Mouse (Mus musculus) forebrain, embryonic 10.5 days (tissue): ENCODE results near the gene Cacna1b. TPM values are rescaled to one million over a fixed set of nuclear protein-coding genes. Genes with fewer than 3 reads are reported as not detected.

Experiments
- DNase-seq: peaks from one replicate; pipeline ENCODE4 v3.0.0-alpha.2; 2017; ENCODE audit warnings: low spot score; ENCODE audit errors: extremely low spot score
- H3K27ac ChIP-seq: fragments of 300-500 bp; sonication (generic); 2 replicates; pipeline ENCODE4 v1.5.1; 2016; ENCODE audit warnings: mild to moderate bottlenecking
- H3K27me3 ChIP-seq: fragments of 300-500 bp; sonication (generic); 2 replicates; pipeline ENCODE4 v1.6.1; 2016; ENCODE audit warnings: mild to moderate bottlenecking; ENCODE audit not compliant: poor library complexity, severe bottlenecking
- H3K36me3 ChIP-seq: fragments of 300-500 bp; sonication (generic); replicated peaks from 2 replicates; pipeline ENCODE4 v1.6.1; 2016; ENCODE audit warnings: mild to moderate bottlenecking, moderate library complexity
- H3K4me1 ChIP-seq: fragments of 300-500 bp; sonication (generic); 2 replicates; pipeline ENCODE4 v1.6.1; 2016
- H3K4me3 ChIP-seq: fragments of 300-500 bp; sonication (generic); 2 replicates; pipeline ENCODE4 v1.5.1; 2016; ENCODE audit warnings: mild to moderate bottlenecking, moderate library complexity
- H3K9me3 ChIP-seq: fragments of 300-500 bp; sonication (generic); 2 replicates; pipeline ENCODE4 v1.6.1; 2016; ENCODE audit warnings: mild to moderate bottlenecking, moderate library complexity
- WGBS: fragments of 180-500 bp; shearing (Covaris S2); methylation state at CpG from one replicate; pipeline ENCODE4 v1.1.7; 2016; 5-methylcytosine and 5-hydroxymethylcytosine counted together
- polyA plus RNA-seq: library from polyadenylated mRNA; unstranded; fragments of >200 nt; fragmentation: Nextera tagmentation; extraction: Ambion mirVana; gene quantifications from 2 replicates; pipeline ENCODE4 v1.2.1, GENCODE M21; 2016

The Cacna1b gene
- polyA plus RNA-seq, 1 experiment from 2014 or later = 1.8 TPM

GRCm38 (mm10) chr2:24762446-24762960 is 449 bp downstream of the Cacna1b start:
- under 1% methylated on average over 52 of the region's 52 CpGs for WGBS

DNA sequence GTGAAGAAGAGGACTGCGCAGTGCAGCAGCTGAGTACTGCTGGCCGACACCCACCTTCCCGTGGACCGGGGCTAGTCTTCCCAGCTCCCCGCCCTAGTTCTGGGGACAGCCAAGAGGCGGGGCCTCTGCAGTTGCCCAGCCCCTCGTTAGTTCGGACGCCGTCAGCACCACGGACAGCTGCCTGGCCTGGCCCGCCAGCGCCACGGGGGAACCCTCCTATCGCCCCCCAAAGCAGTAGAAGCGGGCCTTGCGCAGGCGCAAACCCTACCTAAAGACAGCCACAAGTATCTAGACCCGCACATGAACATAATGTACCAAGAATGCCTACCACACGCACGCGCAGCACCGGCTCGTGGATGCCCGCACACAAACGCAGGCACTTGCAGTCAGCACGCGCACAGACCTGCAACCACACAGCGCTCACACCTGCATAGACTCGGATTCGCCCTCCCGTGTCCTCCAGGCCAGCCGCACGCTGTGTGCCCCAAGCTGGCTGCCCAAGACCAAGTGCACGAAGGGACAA is 968 bp downstream of the Cacna1b start:
- peak; percentile 77 for DNase-seq
- Histone ChIP-seq H3K27me3 (peaks cover 35% of the 10 kb centered on the region), H3K27ac (no peak overlapping the region), H3K36me3 (no peaks in the 10 kb centered on the region), H3K4me1 (peaks cover 19% of the 10 kb centered on the region), H3K4me3 (peak overlapping the region; percentile 69), H3K9me3 (no peaks in the 10 kb centered on the region)
- WGBS = under 1% methylated on average over 35 of the region's 35 CpGs

More at GRCm38 (mm10) chr2:24762446-24762960, 449 bp downstream of the Cacna1b start:
- no peaks in the 10 kb centered on the region for H3K9me3 ChIP-seq
- peak overlapping the region; percentile 69 for H3K4me3 ChIP-seq
- H3K27me3 ChIP-seq = peaks cover 35% of the 10 kb centered on the region
- DNase-seq = peak; percentile 29
- H3K36me3 ChIP-seq = no peaks in the 10 kb centered on the region
- peak overlapping the region; percentile 45 for H3K27ac ChIP-seq
- peaks cover 19% of the 10 kb centered on the region for H3K4me1 ChIP-seq

DNA sequence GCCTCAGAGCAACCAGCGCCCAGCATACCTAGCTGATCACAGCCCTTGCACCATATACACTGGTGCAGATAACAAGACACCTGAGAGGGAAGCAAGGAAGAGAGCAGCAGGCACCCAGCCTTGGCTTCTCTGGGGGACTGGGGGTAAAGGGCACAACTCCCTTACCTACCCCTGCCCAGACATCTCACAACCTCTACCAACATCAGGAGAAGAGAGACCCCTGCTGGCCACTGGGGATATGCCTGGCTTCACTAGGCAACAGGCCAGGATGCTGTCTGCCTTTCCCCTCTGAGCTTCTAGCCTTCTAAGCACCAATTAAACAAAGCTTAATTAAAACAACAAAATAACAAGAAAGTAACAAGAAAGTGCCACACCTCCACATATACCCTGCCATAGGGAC is 7.7 kb downstream of the Cacna1b start:
- Histone ChIP-seq H3K9me3 (no peaks in the 10 kb centered on the region), H3K36me3 (no peaks in the 10 kb centered on the region), H3K4me1 (no peaks in the 10 kb centered on the region), H3K27ac (no peak overlapping the region), H3K27me3 (no peaks in the 10 kb centered on the region), H3K4me3 (no peak overlapping the region)
- WGBS = 92% methylated on average over 1 of the region's 1 CpGs
- DNase-seq = peak; percentile 54

GRCm38 (mm10) chr2:24752599-24752998 is 10.4 kb downstream of the Cacna1b start:
- no peaks in the 10 kb centered on the region for H3K4me1 ChIP-seq
- 62% methylated on average over 4 of the region's 4 CpGs for whole genome bisulfite sequencing
- DNase-seq = no peak

GRCm38 (mm10) chr2:24750051-24750450 is 12.9 kb downstream of the Cacna1b start:
- no peak overlapping the region for H3K27ac ChIP-seq
- DNase-seq = no peak
- H3K4me1 ChIP-seq = no peaks in the 10 kb centered on the region
- no peaks in the 10 kb centered on the region for H3K9me3 ChIP-seq
- no peak overlapping the region for H3K4me3 ChIP-seq
- H3K27me3 ChIP-seq = no peaks in the 10 kb centered on the region
- H3K36me3 ChIP-seq = no peaks in the 10 kb centered on the region
- WGBS = 71% methylated on average over 3 of the region's 3 CpGs

More at GRCm38 (mm10) chr2:24752599-24752998, 10.4 kb downstream of the Cacna1b start:
- Histone ChIP-seq H3K9me3 (no peaks in the 10 kb centered on the region), H3K4me3 (no peak overlapping the region), H3K27ac (no peak overlapping the region), H3K36me3 (no peaks in the 10 kb centered on the region), H3K27me3 (no peaks in the 10 kb centered on the region)

DNA sequence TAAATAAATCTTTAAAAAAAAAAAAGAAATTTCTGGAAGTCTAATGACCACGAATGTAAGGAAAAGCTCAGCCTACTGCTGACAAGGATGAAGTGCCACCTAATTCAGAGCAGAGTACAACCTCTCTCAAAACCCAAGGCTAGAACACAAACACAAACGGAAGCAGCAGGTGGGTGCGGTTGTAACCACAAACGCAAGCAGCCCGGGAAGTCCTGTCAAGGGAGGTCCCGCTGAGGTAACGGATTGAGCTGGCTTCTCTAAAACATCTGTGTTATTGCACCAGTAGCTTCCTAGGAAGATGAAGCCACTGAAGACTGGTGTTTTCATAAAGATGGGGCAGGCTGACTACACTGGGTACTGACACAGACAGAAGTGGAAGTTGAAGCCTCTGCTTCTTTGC is 15.1 kb downstream of the Cacna1b start:
- no peak for DNase-seq
- no peaks in the 10 kb centered on the region for H3K36me3 ChIP-seq
- no peaks in the 10 kb centered on the region for H3K27me3 ChIP-seq
- 86% methylated on average over 7 of the region's 7 CpGs for WGBS
- no peak overlapping the region for H3K27ac ChIP-seq
- H3K4me1 ChIP-seq = peaks cover 7% of the 10 kb centered on the region; the same call in 1 of the 2 replicates
- no peak overlapping the region for H3K4me3 ChIP-seq
- H3K9me3 ChIP-seq = no peaks in the 10 kb centered on the region

DNA sequence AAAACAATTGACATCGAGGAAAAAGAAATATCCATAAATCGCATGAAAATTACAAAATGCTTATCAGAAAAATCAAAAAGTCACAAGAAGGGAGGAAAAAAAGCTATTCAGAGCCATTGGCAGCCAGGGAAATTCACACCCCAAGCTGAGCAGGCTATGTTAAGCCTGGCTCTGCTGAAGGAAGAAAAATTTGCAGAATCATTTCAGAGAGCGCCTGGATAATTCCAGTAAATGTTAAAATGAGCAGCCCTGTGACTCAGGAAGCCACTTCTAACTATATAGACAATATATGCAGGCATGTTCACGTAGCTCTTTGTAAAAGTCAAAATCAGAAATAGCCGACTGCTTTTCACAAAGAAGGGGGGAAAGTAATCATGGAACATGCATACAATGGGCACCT is 23.3 kb downstream of the Cacna1b start:
- Histone ChIP-seq H3K36me3 (no peaks in the 10 kb centered on the region), H3K27me3 (no peaks in the 10 kb centered on the region), H3K9me3 (no peaks in the 10 kb centered on the region), H3K4me3 (no peak overlapping the region), H3K4me1 (peaks cover 19% of the 10 kb centered on the region), H3K27ac (no peak overlapping the region)
- WGBS = 88% methylated on average over 5 of the region's 5 CpGs
- no peak for DNase-seq

- no peaks in the 10 kb centered on the region for H3K27me3 ChIP-seq
- no peaks in the 10 kb centered on the region for H3K4me1 ChIP-seq
- no peak overlapping the region for H3K27ac ChIP-seq
- no peak overlapping the region for H3K4me3 ChIP-seq
- no peaks in the 10 kb centered on the region for H3K36me3 ChIP-seq
- 91% methylated on average over 4 of the region's 4 CpGs for WGBS
- H3K9me3 ChIP-seq = no peaks in the 10 kb centered on the region
- DNase-seq = no peak
Observed at GRCm38 (mm10) chr2:24733157-24733556, 29.8 kb downstream of the Cacna1b start.

DNA sequence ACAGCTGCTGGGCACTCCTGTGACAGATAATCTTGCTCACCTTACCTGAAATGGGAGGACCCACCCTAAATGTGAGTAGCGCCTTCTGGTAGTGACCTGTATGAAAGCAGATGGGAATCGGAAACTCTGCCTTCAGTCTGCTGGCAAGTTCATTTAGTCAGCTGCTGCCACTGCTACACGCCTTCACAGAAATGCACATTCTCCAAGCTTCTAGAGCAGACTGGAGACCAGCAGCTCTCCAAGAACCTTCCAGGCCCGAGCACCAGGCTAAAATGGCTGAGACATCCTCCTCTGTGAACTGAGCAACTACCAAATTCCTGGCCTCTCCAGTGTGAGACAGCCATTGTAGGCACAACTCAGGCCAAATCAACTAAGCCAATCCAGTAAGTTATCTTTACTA is 37.1 kb downstream of the Cacna1b start:
- 95% methylated on average over 4 of the region's 4 CpGs for WGBS
- Histone ChIP-seq H3K9me3 (no peaks in the 10 kb centered on the region), H3K36me3 (no peaks in the 10 kb centered on the region), H3K4me1 (no peaks in the 10 kb centered on the region), H3K27me3 (no peaks in the 10 kb centered on the region), H3K4me3 (no peak overlapping the region), H3K27ac (no peak overlapping the region)
- no peak for DNase-seq

- DNase-seq = no peak
- WGBS = 93% methylated on average over 14 of the region's 14 CpGs
Observed at GRCm38 (mm10) chr2:24719645-24720379, 43.1 kb downstream of the Cacna1b start.

DNA sequence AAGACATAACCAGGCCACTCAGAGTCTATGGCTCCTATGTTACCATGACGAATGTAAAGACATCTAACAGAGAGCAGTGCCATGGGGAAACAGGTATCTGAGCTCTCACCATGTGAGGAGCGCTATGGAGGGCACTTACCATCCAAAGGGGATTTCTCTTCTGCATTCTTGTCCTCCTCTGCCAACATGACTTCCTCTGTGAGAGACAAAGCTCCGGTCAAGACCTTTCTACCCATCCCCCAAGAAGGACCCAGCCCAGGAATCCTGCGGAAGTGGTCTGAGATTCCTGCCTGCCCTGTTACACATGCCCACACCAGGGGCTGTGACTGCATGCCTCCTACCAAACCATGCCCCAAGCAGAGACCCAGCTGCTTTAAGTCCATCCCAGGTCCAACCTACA is 44.0 kb downstream of the Cacna1b start:
- DNase-seq = no peak

More at GRCm38 (mm10) chr2:24719645-24720379, 43.1 kb downstream of the Cacna1b start:
- no peaks in the 10 kb centered on the region for H3K36me3 ChIP-seq
- no peaks in the 10 kb centered on the region for H3K4me1 ChIP-seq
- H3K27me3 ChIP-seq = no peaks in the 10 kb centered on the region
- H3K27ac ChIP-seq = no peak overlapping the region
- H3K9me3 ChIP-seq = no peaks in the 10 kb centered on the region
- H3K4me3 ChIP-seq = no peak overlapping the region

DNA sequence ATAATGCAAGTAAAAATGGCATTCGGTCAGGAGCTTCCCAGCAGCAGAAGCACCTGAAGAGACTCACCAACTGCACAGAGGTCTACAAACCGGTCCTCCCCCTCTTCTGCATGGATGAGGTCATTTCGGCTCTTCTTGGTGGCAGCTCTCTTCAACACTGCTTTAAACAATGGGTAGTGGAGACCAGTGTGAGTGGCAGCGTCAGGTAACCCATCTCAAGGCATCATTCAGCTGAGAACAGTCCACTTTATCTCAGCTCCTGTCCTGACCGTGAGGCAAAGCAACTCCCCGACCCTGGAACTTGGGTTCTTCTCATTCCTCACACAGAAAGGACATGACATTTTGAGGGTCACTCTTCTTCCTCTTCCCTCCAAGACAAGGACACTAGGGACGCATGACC is 45.0 kb downstream of the Cacna1b start:
- no peak for DNase-seq
- H3K27ac ChIP-seq = no peak overlapping the region
- no peak overlapping the region for H3K4me3 ChIP-seq
- WGBS = 88% methylated on average over 7 of the region's 7 CpGs
- no peaks in the 10 kb centered on the region for H3K9me3 ChIP-seq
- H3K36me3 ChIP-seq = no peaks in the 10 kb centered on the region
- no peaks in the 10 kb centered on the region for H3K27me3 ChIP-seq
- H3K4me1 ChIP-seq = no peaks in the 10 kb centered on the region

More for the DNA sequence above, 44.0 kb downstream of the Cacna1b start:
- WGBS = 88% methylated on average over 4 of the region's 4 CpGs
- H3K4me1 ChIP-seq = no peaks in the 10 kb centered on the region
- no peaks in the 10 kb centered on the region for H3K36me3 ChIP-seq
- no peaks in the 10 kb centered on the region for H3K9me3 ChIP-seq
- no peak overlapping the region for H3K27ac ChIP-seq
- H3K27me3 ChIP-seq = no peaks in the 10 kb centered on the region
- H3K4me3 ChIP-seq = no peak overlapping the region

DNA sequence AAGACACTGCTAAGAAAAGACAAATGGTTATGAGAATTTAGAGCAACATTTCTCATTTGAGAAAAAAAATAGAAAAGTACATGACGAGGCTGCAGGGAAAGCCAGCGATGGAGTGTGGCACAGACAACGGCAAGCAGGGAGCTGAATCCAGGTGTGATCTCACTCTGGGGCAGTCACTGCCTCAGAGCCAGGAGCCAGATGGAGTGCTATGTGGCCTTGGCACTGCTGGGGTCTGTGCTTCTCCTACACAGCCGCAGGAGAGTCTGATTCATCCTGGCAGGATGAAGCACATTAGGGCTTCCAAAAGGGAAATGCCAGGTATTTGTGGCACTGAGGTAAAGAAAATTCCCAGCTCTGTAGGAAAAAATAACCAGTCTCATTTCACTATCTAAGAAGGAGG is 45.5 kb downstream of the Cacna1b start:
- Histone ChIP-seq H3K4me1 (no peaks in the 10 kb centered on the region), H3K9me3 (no peaks in the 10 kb centered on the region), H3K27ac (no peak overlapping the region), H3K27me3 (no peaks in the 10 kb centered on the region), H3K36me3 (no peaks in the 10 kb centered on the region), H3K4me3 (no peak overlapping the region)
- DNase-seq = no peak
- 97% methylated on average over 4 of the region's 4 CpGs for WGBS
